Mouse (Mus musculus) CH12.LX (cell line): ENCODE data around the gene Gm21885. TPM values are rescaled to one million over a fixed set of nuclear protein-coding genes. Genes with fewer than 3 reads are reported as not detected.

Experiments
- DNase-seq: peaks from one replicate; pipeline ENCODE4 v3.0.0-alpha.2; 2013; ENCODE audit errors: extremely low read depth
- H3K27ac ChIP-seq: 2 replicates; pipeline ENCODE4 v1.5.1; 2012; ENCODE audit warnings: low read depth, mild to moderate bottlenecking, control low read depth, moderate library complexity; ENCODE audit not compliant: insufficient read depth
- H3K27me3 ChIP-seq: replicated peaks from 2 replicates; pipeline ENCODE3; 2012; ENCODE audit warnings: inconsistent platforms
- H3K36me3 ChIP-seq, 2 experiments: replicated peaks in 1 of 2; 2 replicates each; pipeline versions ENCODE3 to v1.6.1; 2012; ENCODE audit warnings: inconsistent platforms in 1 of 2, low read length in 1 of 2, mild to moderate bottlenecking in 1 of 2, mixed read lengths in 1 of 2, moderate library complexity in 1 of 2; ENCODE audit not compliant: control insufficient read depth in 1 of 2, insufficient read depth in 1 of 2
- H3K4me1 ChIP-seq, 2 experiments: 2 replicates each; pipeline ENCODE4 v1.6.1; 2012; ENCODE audit warnings: inconsistent platforms in 1 of 2, moderate library complexity in 1 of 2; ENCODE audit not compliant: insufficient read depth in 2 of 2, control insufficient read depth in 1 of 2
- H3K4me2 ChIP-seq: 2 replicates; pipeline ENCODE4 v1.6.1; 2012; ENCODE audit warnings: low read depth, mild to moderate bottlenecking, control low read depth; ENCODE audit not compliant: poor library complexity, insufficient read depth, severe bottlenecking
- H3K4me3 ChIP-seq, 3 experiments: fragments of 150-350 bp in 1 of 3; sonication (generic) in 1 of 3; replicated peaks in 1 of 3; 2 replicates each; pipeline versions ENCODE3 to v1.5.1; 2011 to 2012; ENCODE audit warnings: low read depth in 2 of 3, low read length in 2 of 3, mild to moderate bottlenecking in 2 of 3, moderate library complexity in 2 of 3, control low read depth in 1 of 3, improper control_type of control experiment in 1 of 3, inconsistent platforms in 1 of 3, mixed read lengths in 1 of 3; ENCODE audit not compliant: poor library complexity in 1 of 3
- H3K79me2 ChIP-seq: replicated peaks from 2 replicates; pipeline ENCODE4 v1.6.1; 2012; ENCODE audit warnings: mild to moderate bottlenecking, moderate library complexity; ENCODE audit not compliant: control insufficient read depth, poor library complexity, insufficient read depth, severe bottlenecking; ENCODE audit errors: extremely low read depth
- H3K9ac ChIP-seq: 2 replicates; pipeline ENCODE4 v1.6.1; 2012; ENCODE audit warnings: low read depth, mild to moderate bottlenecking, control low read depth, moderate library complexity; ENCODE audit not compliant: insufficient read depth
- H3K9me3 ChIP-seq: replicated peaks from 2 replicates; pipeline ENCODE3; 2012; ENCODE audit warnings: low read length, inconsistent platforms, mixed read lengths
- BHLHE40 ChIP-seq: IDR thresholded peaks from 2 replicates; pipeline ENCODE4 v1.6.1; 2011; ENCODE audit warnings: mild to moderate bottlenecking, low read depth, low read length, improper control_type of control experiment
- EP300 ChIP-seq: IDR thresholded peaks from 2 replicates; pipeline ENCODE4 v1.6.1; 2011; ENCODE audit warnings: low read length, improper control_type of control experiment
- GABPA ChIP-seq: IDR thresholded peaks from 2 replicates; pipeline ENCODE4 v1.6.1; 2012; ENCODE audit warnings: low read depth, low read length, improper control_type of control experiment, inconsistent platforms; ENCODE audit not compliant: insufficient replicate concordance
- JUND ChIP-seq: conservative IDR thresholded peaks from 2 replicates; pipeline ENCODE4 v1.6.1; 2011; ENCODE audit warnings: low read depth, low read length, improper control_type of control experiment
- MAX ChIP-seq: IDR thresholded peaks from 2 replicates; pipeline ENCODE4 v1.6.1; 2011; ENCODE audit warnings: low read length, improper control_type of control experiment
- MAZ ChIP-seq: IDR thresholded peaks from 2 replicates; pipeline ENCODE4 v1.6.1; 2012; ENCODE audit warnings: low read depth, mild to moderate bottlenecking, inconsistent platforms, low read length, improper control_type of control experiment, moderate library complexity
- MEF2A ChIP-seq: IDR thresholded peaks from 2 replicates; pipeline ENCODE4 v1.6.1; 2014; ENCODE audit warnings: low read depth, mild to moderate bottlenecking, inconsistent platforms, low read length, improper control_type of control experiment, borderline replicate concordance
- NELFE ChIP-seq: IDR thresholded peaks from 2 replicates; pipeline ENCODE4 v1.6.1; 2011; ENCODE audit warnings: low read depth, low read length, improper control_type of control experiment
- NRF1 ChIP-seq: IDR thresholded peaks from 2 replicates; pipeline ENCODE4 v1.6.1; 2014; ENCODE audit warnings: low read depth, mild to moderate bottlenecking, inconsistent platforms, low read length, improper control_type of control experiment, moderate library complexity
- PAX5 ChIP-seq: IDR thresholded peaks from 2 replicates; pipeline ENCODE4 v1.6.1; 2012; ENCODE audit warnings: low read length, inconsistent platforms, mixed read lengths
- POLR2A ChIP-seq: IDR thresholded peaks from 2 replicates; pipeline ENCODE4 v1.6.1; 2011; ENCODE audit warnings: low read depth, mild to moderate bottlenecking, improper control_type of control experiment, low read length
- SIN3A ChIP-seq: IDR thresholded peaks from 2 replicates; pipeline ENCODE4 v1.6.1; 2012; ENCODE audit warnings: low read length, improper control_type of control experiment, inconsistent platforms
- SMC3 ChIP-seq: IDR thresholded peaks from 2 replicates; pipeline ENCODE4 v1.6.1; 2011; ENCODE audit warnings: low read depth, low read length, improper control_type of control experiment
- TBP ChIP-seq: conservative IDR thresholded peaks from 2 replicates; pipeline ENCODE4 v1.6.1; 2011; ENCODE audit warnings: low read depth, low read length, improper control_type of control experiment
- UBTF ChIP-seq: IDR thresholded peaks from 2 replicates; pipeline ENCODE4 v1.6.1; 2012; ENCODE audit warnings: low read depth, mild to moderate bottlenecking, inconsistent platforms, low read length, improper control_type of control experiment, moderate library complexity
- USF2 ChIP-seq: conservative IDR thresholded peaks from 2 replicates; pipeline ENCODE4 v1.6.1; 2011; ENCODE audit warnings: low read depth, low read length, improper control_type of control experiment
- dilution Hi-C: fragments of 300-500 bp; cut with MboI; formaldehyde crosslinking; loops from 2 replicates; pipeline ENCODE4 v1.14.3; 2020; ENCODE audit warnings: low sequenced_read_pairs; ENCODE audit not compliant: extremely low pct_unique_long_range_greater_than_20kb, extremely low pct_ligation_motif_present
- in situ Hi-C: fragments of 300-500 bp; cut with MboI; formaldehyde crosslinking; loops from 3 replicates; pipeline ENCODE4 v1.14.3; 2019; ENCODE audit warnings: low sequenced_read_pairs, low pct_ligation_motif_present, low pct_unique_long_range_greater_than_20kb, mixed read lengths
- polyA plus RNA-seq: library from polyadenylated mRNA; unstranded; fragments of >175 nt; gene quantifications from 2 replicates; pipeline ENCODE4 v1.2.1, GENCODE M21; 2012; ENCODE audit warnings: low read depth; ENCODE audit not compliant: insufficient read length
- total RNA-seq, 2 experiments: library from RNA; depleted of rRNA; stranded (reverse); fragments of 300-350 nt in 1 of 2; fragments of >200 nt in 1 of 2; gene quantifications; 2 replicates each; pipeline ENCODE4 v1.2.3; 2012 to 2014

The Gm21885 gene
- total and polyA plus RNA-seq, 3 experiments: 0.21 to 0.30 TPM; not detected in 1

DNA sequence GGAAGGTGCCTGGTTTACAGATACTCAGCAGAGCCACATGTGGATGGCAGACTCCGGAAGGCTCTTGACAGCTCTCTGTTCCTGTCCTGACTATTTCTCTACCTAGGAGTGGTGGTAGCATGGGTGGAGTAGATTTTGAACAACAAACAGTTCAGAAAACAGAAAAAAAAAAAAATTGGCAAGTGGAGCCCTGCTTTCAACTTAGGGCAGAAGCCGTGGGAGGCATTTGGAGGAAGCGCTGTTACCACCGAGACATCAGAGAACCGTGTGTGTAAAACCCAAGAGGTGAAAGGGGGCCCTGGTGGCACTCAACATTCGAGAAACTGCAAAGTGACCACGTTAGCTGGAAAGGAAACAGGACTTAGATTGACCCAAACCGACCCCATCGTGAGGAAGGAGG is 28.5 kb upstream of the Gm21885 start:
- TF ChIP-seq JUND (no peak), UBTF (no peak), POLR2A (no peak), PAX5 (no peak), SIN3A (no peak), MAX (no peak), GABPA (no peak), NRF1 (no peak), NELFE (no peak), BHLHE40 (no peak), TBP (no peak), USF2 (no peak), SMC3 (no peak), EP300 (no peak)
- TF ChIP-seq, all 38 proteins: peak for 0
- no peaks in the 10 kb centered on the region for H3K36me3 ChIP-seq
- H3K27ac ChIP-seq: no peak overlapping the region
- dilution Hi-C loops (no loop called here), in situ Hi-C loops (loop anchor here (25.0 kb wide), 1 partner anchor 291 kb away; the partner anchor contains the start of genes Gm20390, Nme1 and Nme2)
- no peak overlapping the region for H3K4me2 ChIP-seq
- DNase-seq: no peak
- no peak overlapping the region for H3K4me3 ChIP-seq
- no peaks in the 10 kb centered on the region for H3K79me2 ChIP-seq
- peaks cover 8% of the 10 kb centered on the region for H3K9me3 ChIP-seq
- no peak overlapping the region for H3K9ac ChIP-seq
- H3K27me3 ChIP-seq: peaks cover 2% of the 10 kb centered on the region
- H3K4me1 ChIP-seq: peaks cover 6 to 12% of the 10 kb centered on the region in 2 experiments

DNA sequence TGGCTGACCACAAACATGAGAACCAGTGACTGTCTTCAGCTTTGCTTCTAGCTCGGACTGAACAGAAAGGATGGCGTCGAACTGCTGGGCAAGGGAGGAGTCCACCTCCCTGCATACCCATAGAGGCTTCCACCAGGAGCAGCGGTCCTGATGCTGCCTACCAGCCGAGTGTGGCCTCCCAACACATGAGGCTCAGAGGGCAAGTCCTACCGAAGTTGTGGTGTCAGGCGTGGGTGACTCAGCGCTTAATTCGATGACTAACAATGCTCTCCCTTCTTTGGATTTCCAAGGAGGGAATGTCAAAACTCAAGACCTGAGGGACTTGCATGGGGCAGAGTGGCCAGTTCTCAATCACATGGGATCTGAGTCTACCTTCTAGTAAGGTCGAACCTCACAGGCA is 28.0 kb upstream of the Gm21885 start:
- Histone ChIP-seq H3K36me3 (no peaks in the 10 kb centered on the region), H3K4me2 (no peak overlapping the region)
- dilution Hi-C loops: no loop called here

DNA sequence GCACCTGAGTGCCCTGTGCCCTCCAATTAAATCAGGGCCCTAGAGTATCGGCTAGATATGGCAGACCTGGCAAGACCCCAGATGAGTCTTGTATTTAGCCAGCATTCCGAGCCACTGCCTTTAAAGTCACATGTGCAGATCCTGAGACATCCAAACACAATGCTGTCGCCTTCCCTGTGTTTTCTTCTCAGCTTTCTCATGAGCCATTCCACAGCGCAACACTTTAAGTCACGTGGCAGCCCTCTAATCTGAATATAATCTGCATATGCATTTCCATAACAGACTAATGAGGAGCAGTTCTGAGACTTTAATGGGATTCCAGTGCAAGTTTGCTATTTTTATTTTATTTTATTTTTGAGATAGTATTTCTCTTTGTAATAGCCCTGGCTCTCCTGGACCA is 25.9 kb upstream of the Gm21885 start:
- dilution Hi-C loops (no loop called here), in situ Hi-C loops (loop anchor here (25.0 kb wide), 1 partner anchor 293 kb away; the partner anchor contains the start of genes Gm20390, Nme1 and Nme2)
- no peaks in the 10 kb centered on the region for H3K36me3 ChIP-seq
- no peak for DNase-seq
- H3K9me3 ChIP-seq: peaks cover 8% of the 10 kb centered on the region
- H3K4me1 ChIP-seq: peaks cover 10 to 33% of the 10 kb centered on the region in 2 experiments
- H3K4me3 ChIP-seq: no peak overlapping the region
- no peak overlapping the region for H3K9ac ChIP-seq
- no peak overlapping the region for H3K4me2 ChIP-seq
- no peak overlapping the region for H3K27ac ChIP-seq
- no peaks in the 10 kb centered on the region for H3K79me2 ChIP-seq
- TF ChIP-seq BHLHE40 (0 out of 2 replicates have a peak, but pooled peaks have one; percentile 19), MAZ (no peak)
- H3K27me3 ChIP-seq: no peaks in the 10 kb centered on the region

More for the DNA sequence above, 28.0 kb upstream of the Gm21885 start:
- H3K4me3 ChIP-seq: no peak overlapping the region
- peaks cover 8% of the 10 kb centered on the region for H3K9me3 ChIP-seq
- no peak for TF ChIP-seq MEF2A
- 0 out of 2 replicates have a peak, but pooled peaks have one; percentile 11 for TF ChIP-seq EP300
- TF ChIP-seq, all 38 proteins: peak for 1
- peaks cover 2% of the 10 kb centered on the region for H3K27me3 ChIP-seq
- in situ Hi-C loops: loop anchor here (25.0 kb wide), 1 partner anchor 291 kb away; the partner anchor contains the start of genes Gm20390, Nme1 and Nme2
- peaks cover 6 to 12% of the 10 kb centered on the region in 2 experiments for H3K4me1 ChIP-seq
- no peak for DNase-seq
- H3K79me2 ChIP-seq: no peaks in the 10 kb centered on the region
- no peak overlapping the region for H3K9ac ChIP-seq
- no peak overlapping the region for H3K27ac ChIP-seq
